Mouse (Mus musculus) liver, embryonic 12.5 days (tissue): Measurements from ENCODE around the gene Abtb1. TPM values are rescaled to one million over a fixed set of nuclear protein-coding genes. Genes with fewer than 3 reads are reported as not detected.
A peak's percentile ranks its signal among the peaks of the same experiment; 100 is the strongest.

Experiments
- ATAC-seq: fragments of 200-750 bp; cut with Nextera tagmentation; 2 replicates; pipeline ENCODE4 v1.8.0; 2017; ENCODE audit warnings: moderate number of reproducible peaks, mild to moderate bottlenecking, moderate library complexity
- H3K27ac ChIP-seq: fragments of 300-500 bp; sonication (generic); 2 replicates; pipeline ENCODE4 v1.5.1; 2016; ENCODE audit warnings: mild to moderate bottlenecking
- H3K27me3 ChIP-seq: fragments of 300-500 bp; sonication (generic); replicated peaks from 2 replicates; pipeline ENCODE4 v1.6.1; 2016; ENCODE audit warnings: mild to moderate bottlenecking, moderate library complexity
- H3K36me3 ChIP-seq: fragments of 300-500 bp; sonication (generic); 2 replicates; pipeline ENCODE4 v1.6.1; 2016; ENCODE audit warnings: mild to moderate bottlenecking, moderate library complexity
- H3K4me1 ChIP-seq: fragments of 300-500 bp; sonication (generic); 2 replicates; pipeline ENCODE4 v1.6.1; 2016
- H3K4me2 ChIP-seq: fragments of 300-500 bp; sonication (generic); 2 replicates; pipeline ENCODE4 v1.6.1; 2016; ENCODE audit warnings: mild to moderate bottlenecking, moderate library complexity
- H3K4me3 ChIP-seq: fragments of 300-500 bp; sonication (generic); 2 replicates; pipeline ENCODE4 v1.5.1; 2016; ENCODE audit warnings: mild to moderate bottlenecking, moderate library complexity
- H3K9ac ChIP-seq: fragments of 300-500 bp; sonication (generic); 2 replicates; pipeline ENCODE4 v1.6.1; 2016; ENCODE audit warnings: mild to moderate bottlenecking, moderate library complexity
- H3K9me3 ChIP-seq: fragments of 300-500 bp; sonication (generic); replicated peaks from 2 replicates; pipeline ENCODE4 v1.6.1; 2016; ENCODE audit warnings: mild to moderate bottlenecking, moderate library complexity
- WGBS: fragments of 180-500 bp; shearing (Covaris S2); methylation state at CpG from one replicate; pipeline ENCODE4 v1.1.7; 2016; ENCODE audit not compliant: insufficient replicate concordance; 5-methylcytosine and 5-hydroxymethylcytosine counted together
- polyA plus RNA-seq: library from polyadenylated mRNA; unstranded; fragments of >200 nt; fragmentation: Nextera tagmentation; extraction: Ambion mirVana; gene quantifications from 2 replicates; pipeline ENCODE4 v1.2.1, GENCODE M21; 2016

The Abtb1 gene
- polyA plus RNA-seq, 1 experiment from 2014 or later, result 37.6 TPM

- Histone ChIP-seq H3K9me3 (no peaks in the 10 kb centered on the region), H3K36me3 (peaks cover 43% of the 10 kb centered on the region), H3K27me3 (peaks cover 3% of the 10 kb centered on the region; the same call in 1 of the 2 replicates), H3K27ac (no peak overlapping the region), H3K4me3 (no peak overlapping the region), H3K4me2 (no peak overlapping the region), H3K9ac (0 out of 2 replicates have a peak overlapping the region, but pooled peaks have one; percentile 13), H3K4me1 (peaks cover 19% of the 10 kb centered on the region)
- WGBS, result 51% methylated on average over 13 of the region's 13 CpGs
- no peak for ATAC-seq
Observed at GRCm38 (mm10) chr6:88827395-88828205, 14.2 kb downstream of the Abtb1 start.

- H3K36me3 ChIP-seq, result peaks cover 49% of the 10 kb centered on the region
Observed at GRCm38 (mm10) chr6:88826965-88827364, 14.8 kb downstream of the Abtb1 start.

GRCm38 (mm10) chr6:88826545-88826944 lies 15.2 kb downstream of the Abtb1 start:
- H3K4me3 ChIP-seq, result no peak overlapping the region
- peaks cover 14% of the 10 kb centered on the region; the same call in 1 of the 2 replicates for H3K4me1 ChIP-seq
- 37% methylated on average over 6 of the region's 6 CpGs for WGBS
- H3K4me2 ChIP-seq, result no peak overlapping the region
- H3K9ac ChIP-seq, result no peak overlapping the region
- H3K27ac ChIP-seq, result no peak overlapping the region
- H3K9me3 ChIP-seq, result no peaks in the 10 kb centered on the region
- H3K36me3 ChIP-seq, result peaks cover 49% of the 10 kb centered on the region
- peaks cover 3% of the 10 kb centered on the region; the same call in 1 of the 2 replicates for H3K27me3 ChIP-seq
- ATAC-seq, result peak; percentile 47

More at GRCm38 (mm10) chr6:88826965-88827364, 14.8 kb downstream of the Abtb1 start:
- Histone ChIP-seq H3K9ac (0 out of 2 replicates have a peak overlapping the region, but pooled peaks have one; percentile 13), H3K4me2 (no peak overlapping the region), H3K27me3 (peaks cover 3% of the 10 kb centered on the region; the same call in 1 of the 2 replicates), H3K9me3 (no peaks in the 10 kb centered on the region), H3K4me1 (peaks cover 14% of the 10 kb centered on the region; the same call in 1 of the 2 replicates), H3K4me3 (no peak overlapping the region), H3K27ac (no peak overlapping the region)
- WGBS, result 74% methylated on average over 3 of the region's 3 CpGs
- ATAC-seq, result no peak

- Histone ChIP-seq H3K27ac (no peak overlapping the region), H3K4me1 (peaks cover 11% of the 10 kb centered on the region; the same call in 1 of the 2 replicates), H3K4me2 (no peak overlapping the region), H3K9ac (no peak overlapping the region), H3K27me3 (peaks cover 3% of the 10 kb centered on the region; the same call in 1 of the 2 replicates), H3K36me3 (peaks cover 49% of the 10 kb centered on the region), H3K9me3 (no peaks in the 10 kb centered on the region), H3K4me3 (no peak overlapping the region)
- ATAC-seq, result no peak
- WGBS, result 24% methylated on average over 3 of the region's 3 CpGs
Observed at GRCm38 (mm10) chr6:88826088-88826487, 15.7 kb downstream of the Abtb1 start.

- WGBS, result 63% methylated on average over 7 of the region's 7 CpGs
- Histone ChIP-seq H3K9me3 (no peaks in the 10 kb centered on the region), H3K9ac (no peak overlapping the region), H3K36me3 (peaks cover 56% of the 10 kb centered on the region), H3K4me3 (no peak overlapping the region), H3K4me2 (no peak overlapping the region), H3K4me1 (peaks cover 19% of the 10 kb centered on the region; the same call in 1 of the 2 replicates), H3K27me3 (peaks cover 3% of the 10 kb centered on the region; the same call in 1 of the 2 replicates), H3K27ac (no peak overlapping the region)
- ATAC-seq, result no peak
Observed at GRCm38 (mm10) chr6:88824183-88824582, 17.6 kb downstream of the Abtb1 start.

- Histone ChIP-seq H3K4me1 (peaks cover 8% of the 10 kb centered on the region; the same call in 1 of the 2 replicates), H3K36me3 (peaks cover 56% of the 10 kb centered on the region), H3K4me2 (no peak overlapping the region), H3K9me3 (no peaks in the 10 kb centered on the region), H3K4me3 (no peak overlapping the region), H3K27me3 (no peaks in the 10 kb centered on the region; the same call in none of the 2 replicates), H3K9ac (no peak overlapping the region), H3K27ac (no peak overlapping the region)
- no peak for ATAC-seq
- WGBS, result 66% methylated on average over 11 of the region's 11 CpGs
Observed at GRCm38 (mm10) chr6:88821901-88822300, 19.9 kb downstream of the Abtb1 start.

GRCm38 (mm10) chr6:88821294-88821693 lies 20.5 kb downstream of the Abtb1 start:
- Histone ChIP-seq H3K27me3 (no peaks in the 10 kb centered on the region; the same call in none of the 2 replicates), H3K9ac (no peak overlapping the region), H3K9me3 (no peaks in the 10 kb centered on the region), H3K36me3 (peaks cover 51% of the 10 kb centered on the region), H3K4me1 (peaks cover 8% of the 10 kb centered on the region; the same call in 1 of the 2 replicates), H3K27ac (no peak overlapping the region), H3K4me2 (no peak overlapping the region), H3K4me3 (no peak overlapping the region)
- no peak for ATAC-seq
- WGBS, result 83% methylated on average over 6 of the region's 6 CpGs

- no peak overlapping the region for H3K27ac ChIP-seq
- peaks cover 8% of the 10 kb centered on the region; the same call in 1 of the 2 replicates for H3K4me1 ChIP-seq
- H3K9ac ChIP-seq, result no peak overlapping the region
- no peak overlapping the region for H3K4me3 ChIP-seq
- no peaks in the 10 kb centered on the region; the same call in none of the 2 replicates for H3K27me3 ChIP-seq
- ATAC-seq, result no peak
- no peak overlapping the region for H3K4me2 ChIP-seq
- peaks cover 47% of the 10 kb centered on the region for H3K36me3 ChIP-seq
- 29% methylated on average over 3 of the region's 3 CpGs for WGBS
- no peaks in the 10 kb centered on the region for H3K9me3 ChIP-seq
Observed at GRCm38 (mm10) chr6:88820853-88821252, 20.9 kb downstream of the Abtb1 start.

- Histone ChIP-seq H3K4me1 (peaks cover 25% of the 10 kb centered on the region), H3K4me3 (no peak overlapping the region), H3K9ac (no peak overlapping the region), H3K27me3 (no peaks in the 10 kb centered on the region; the same call in none of the 2 replicates), H3K27ac (no peak overlapping the region), H3K36me3 (peaks cover 19% of the 10 kb centered on the region), H3K9me3 (no peaks in the 10 kb centered on the region), H3K4me2 (no peak overlapping the region)
- 71% methylated on average over 3 of the region's 3 CpGs for WGBS
- ATAC-seq, result no peak
Observed at GRCm38 (mm10) chr6:88816913-88817312, 24.9 kb downstream of the Abtb1 start.

- H3K4me2 ChIP-seq, result no peak overlapping the region
- no peak overlapping the region for H3K4me3 ChIP-seq
- no peak for ATAC-seq
- no peaks in the 10 kb centered on the region for H3K9me3 ChIP-seq
- no peaks in the 10 kb centered on the region; the same call in none of the 2 replicates for H3K27me3 ChIP-seq
- H3K27ac ChIP-seq, result no peak overlapping the region
- WGBS, result 87% methylated on average over 3 of the region's 3 CpGs
- peaks cover 28% of the 10 kb centered on the region for H3K36me3 ChIP-seq
- no peak overlapping the region for H3K9ac ChIP-seq
- H3K4me1 ChIP-seq, result peaks cover 30% of the 10 kb centered on the region
Observed at GRCm38 (mm10) chr6:88815489-88815888, 26.3 kb downstream of the Abtb1 start.

GRCm38 (mm10) chr6:88815036-88815435 lies 26.7 kb downstream of the Abtb1 start:
- H3K4me1 ChIP-seq, result peaks cover 30% of the 10 kb centered on the region
- 72% methylated on average over 3 of the region's 3 CpGs for WGBS
- H3K4me2 ChIP-seq, result no peak overlapping the region
- H3K27ac ChIP-seq, result no peak overlapping the region
- H3K4me3 ChIP-seq, result no peak overlapping the region
- H3K9ac ChIP-seq, result no peak overlapping the region
- no peaks in the 10 kb centered on the region for H3K9me3 ChIP-seq
- ATAC-seq, result no peak
- H3K27me3 ChIP-seq, result no peaks in the 10 kb centered on the region; the same call in none of the 2 replicates
- peaks cover 33% of the 10 kb centered on the region for H3K36me3 ChIP-seq

- no peak for ATAC-seq
- 71% methylated on average over 10 of the region's 10 CpGs for WGBS
- Histone ChIP-seq H3K9me3 (no peaks in the 10 kb centered on the region), H3K27ac (no peak overlapping the region), H3K4me1 (peaks cover 33% of the 10 kb centered on the region), H3K4me3 (no peak overlapping the region), H3K4me2 (no peak overlapping the region), H3K9ac (no peak overlapping the region), H3K36me3 (peaks cover 34% of the 10 kb centered on the region), H3K27me3 (no peaks in the 10 kb centered on the region; the same call in 1 of the 2 replicates)
Observed at GRCm38 (mm10) chr6:88813832-88814231, 28.0 kb downstream of the Abtb1 start.
